Mouse (Mus musculus) ovary, postnatal 14 days (tissue): ENCODE measurements at regions not wholly inside any gene's neighbourhood (a gene's known extent, or its start where the extent isn't known, plus 50 kb on each side); places are given as distances from the start of the nearest gene placed in this dataset.

ENCODE experiments used
- DNase-seq: peaks from one replicate; pipeline ENCODE4 v3.0.0; 2022; ENCODE audit warnings: low spot score

DNA sequence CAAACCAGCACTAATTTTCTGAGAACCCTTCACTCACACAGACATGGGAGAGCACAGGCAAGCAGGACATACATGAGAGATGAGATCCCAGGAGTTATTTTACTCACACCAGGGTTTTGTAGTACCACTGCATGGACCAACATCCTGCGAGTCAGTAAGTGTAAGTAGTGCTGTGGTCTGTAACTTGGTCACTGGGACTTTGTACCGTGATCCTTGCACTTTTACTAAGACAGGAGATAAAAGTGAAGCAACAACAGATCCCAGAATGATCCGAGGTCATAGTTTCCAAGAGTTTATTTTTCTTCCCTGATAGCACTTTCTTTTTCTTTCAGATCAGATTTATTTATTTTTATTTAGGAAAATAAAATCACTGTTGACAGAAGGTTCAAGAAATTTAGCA is 54.1 kb upstream of the Mtap start:
- DNase-seq = no peak

DNA sequence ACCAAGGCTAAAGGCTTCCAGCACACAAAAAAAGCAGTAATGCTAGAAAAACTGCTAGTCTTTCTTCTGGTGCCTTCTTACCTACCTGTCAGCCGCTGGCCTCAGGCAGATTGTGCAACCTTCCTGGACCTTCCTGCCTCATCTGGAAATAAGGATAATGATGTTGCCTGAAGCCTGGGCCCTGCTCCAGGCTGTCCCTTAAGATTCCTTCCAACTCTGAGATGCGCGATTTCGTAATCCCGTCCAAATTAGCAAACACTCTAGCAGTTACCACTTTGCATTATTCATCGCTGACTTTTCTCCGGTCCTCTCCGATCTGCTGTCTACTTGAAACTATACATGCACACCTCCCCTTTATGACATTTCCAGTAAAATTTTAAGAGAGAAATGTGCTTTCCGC is 58.4 kb upstream of the Mtap start:
- no peak for DNase-seq

DNA sequence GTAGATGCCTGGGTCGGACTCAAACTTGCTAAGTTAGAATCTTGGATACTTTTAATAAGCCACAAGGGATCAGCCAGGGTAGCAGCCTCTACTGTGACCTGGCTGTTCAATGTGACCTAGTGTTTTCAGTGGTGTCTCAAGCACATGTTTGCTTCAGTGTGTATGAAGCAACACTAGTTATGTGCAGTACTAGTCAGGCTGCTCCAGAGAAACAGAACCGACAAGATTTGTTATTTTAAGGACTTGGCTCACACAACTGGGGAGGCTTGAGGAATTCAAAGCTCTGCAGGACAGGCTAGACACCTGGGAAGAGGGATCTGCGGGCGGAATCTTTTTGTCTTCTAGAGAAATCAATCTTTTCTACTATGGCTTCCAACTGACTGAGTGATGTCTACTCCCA is 62.2 kb upstream of the Mtap start:
- no peak for DNase-seq

DNA sequence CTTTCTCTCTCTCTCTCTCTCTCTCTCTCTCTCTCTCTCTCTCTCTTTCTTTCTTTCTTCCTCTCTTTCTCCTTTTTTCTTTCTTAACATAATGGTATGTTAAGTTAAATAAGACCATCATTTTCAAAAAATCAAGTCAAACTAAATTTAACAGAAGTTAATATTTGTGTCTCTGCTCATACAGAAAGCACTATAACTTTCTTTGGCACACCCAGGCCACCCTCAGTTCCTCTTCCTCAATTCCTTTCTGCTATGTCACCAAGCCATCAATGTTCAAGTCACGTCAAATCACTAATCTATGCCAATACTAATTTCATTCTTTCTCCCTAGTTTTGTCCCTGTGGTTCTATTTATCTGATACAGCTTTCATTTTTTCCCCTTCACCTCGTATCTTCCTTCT is 66.5 kb upstream of the Mtap start:
- no peak for DNase-seq

DNA sequence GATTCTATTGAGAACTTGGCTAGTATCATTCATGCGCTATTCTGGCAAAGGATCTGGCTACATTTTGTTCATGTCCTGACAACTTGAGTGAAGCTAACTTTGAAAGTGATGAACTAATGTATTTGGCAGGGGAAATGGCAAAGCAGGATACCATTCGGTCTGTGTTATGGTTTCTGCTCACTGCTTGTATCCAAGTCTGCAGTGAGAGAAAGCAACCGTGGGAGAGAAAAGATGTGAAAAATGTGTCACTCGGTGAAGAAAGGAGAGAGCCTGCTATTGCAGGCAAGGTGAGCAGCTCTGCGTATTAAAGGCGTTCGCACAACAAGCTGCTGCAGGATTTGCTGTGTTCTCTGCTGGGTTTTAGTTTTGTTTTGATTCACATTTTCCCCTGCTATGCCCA is 72.5 kb upstream of the Mtap start:
- DNase-seq = no peak

DNA sequence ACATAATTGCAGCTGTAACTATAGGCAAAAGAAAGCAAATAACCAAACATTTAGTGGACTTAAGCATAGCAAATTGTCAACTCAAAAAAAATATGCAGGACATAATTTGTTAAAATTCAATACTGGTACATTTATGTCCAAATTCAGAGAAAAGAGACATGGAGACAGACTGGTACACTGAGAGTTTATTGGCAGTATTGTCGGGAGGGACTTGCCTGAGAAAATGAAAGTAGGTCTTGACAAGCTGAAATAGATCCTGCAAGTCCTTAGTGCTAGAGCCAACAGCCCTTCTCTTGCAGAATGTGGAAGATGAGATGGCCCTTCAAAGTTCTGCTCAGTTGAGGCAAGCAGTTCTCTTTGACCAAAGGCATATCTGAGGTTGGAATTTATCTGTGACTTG is 74.5 kb upstream of the Mtap start:
- no peak for DNase-seq

DNA sequence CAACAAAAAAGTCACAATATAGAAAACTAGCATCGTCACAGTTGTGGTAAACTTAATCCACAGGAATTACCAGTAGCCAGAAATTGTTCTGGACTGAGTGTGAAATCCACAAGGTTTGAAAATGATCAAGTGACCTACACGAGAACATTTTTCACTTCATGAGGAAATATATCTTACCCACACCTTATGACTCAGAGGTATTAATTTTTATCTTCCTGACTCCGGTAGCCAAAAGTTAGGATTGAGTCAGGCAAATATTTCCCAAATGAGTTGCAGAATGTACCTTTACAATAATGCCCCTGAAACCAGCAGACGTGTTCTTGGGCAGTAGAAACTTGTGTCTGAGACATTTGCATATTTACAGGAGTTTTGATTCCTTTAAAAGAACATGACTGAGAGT is 75.3 kb upstream of the Mtap start:
- DNase-seq = no peak

DNA sequence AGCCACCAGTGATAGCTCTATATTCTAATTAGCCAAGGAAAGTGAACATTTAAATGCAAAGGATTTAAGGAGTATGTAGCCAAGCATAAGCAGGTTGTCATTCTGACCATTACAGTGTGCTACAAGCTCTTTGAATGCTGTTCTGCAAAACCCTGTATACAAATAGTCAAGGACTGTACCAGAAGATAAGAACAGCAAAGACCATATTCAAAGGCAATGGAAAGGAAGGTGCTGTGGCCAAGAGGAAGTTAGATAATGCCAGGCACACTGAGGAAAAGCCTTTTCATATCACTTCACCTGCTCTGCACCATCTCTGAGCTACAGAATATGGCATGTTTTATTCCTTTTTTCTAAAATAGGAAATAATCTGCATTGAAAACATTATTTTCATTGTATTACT is 79.3 kb upstream of the Mtap start:
- no peak for DNase-seq

DNA sequence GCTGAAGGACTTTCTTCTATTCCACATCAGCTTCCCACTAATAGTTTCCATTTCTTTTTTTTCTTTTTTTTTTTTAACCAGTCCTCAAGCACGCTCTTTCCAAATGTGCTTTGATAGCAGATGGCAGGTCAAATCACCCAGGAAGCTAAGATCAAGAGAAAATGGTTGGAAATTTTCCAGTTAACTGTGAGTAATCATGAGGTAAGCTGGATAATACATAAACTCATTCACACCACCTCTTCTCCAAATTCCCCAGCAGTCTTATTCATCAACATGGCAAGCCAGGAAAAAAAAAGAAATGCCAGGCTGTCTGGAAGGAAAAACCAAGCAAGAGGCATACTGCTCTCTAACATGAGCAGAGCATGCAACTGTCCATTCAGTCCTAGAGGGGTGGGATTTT is 79.8 kb upstream of the Mtap start:
- DNase-seq = no peak

DNA sequence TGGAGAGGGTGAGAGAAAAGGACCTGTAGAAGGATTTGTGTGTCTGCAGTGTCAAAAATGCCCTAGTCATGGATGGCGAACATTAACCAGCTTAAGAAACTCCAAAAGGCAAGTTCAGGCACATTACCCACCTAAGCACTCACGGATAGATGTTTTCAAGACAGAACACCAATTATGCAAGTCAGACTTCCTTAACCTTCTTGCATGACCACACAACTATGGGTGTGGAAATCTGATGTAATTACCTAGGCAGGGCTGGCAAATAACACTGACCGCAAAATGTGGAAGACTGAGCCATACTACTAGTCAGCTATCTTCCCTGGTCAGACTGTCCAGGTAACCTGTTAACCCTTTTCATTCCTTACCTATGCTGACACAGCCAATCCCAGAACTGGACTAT is 81.0 kb upstream of the Mtap start:
- no peak for DNase-seq

DNA sequence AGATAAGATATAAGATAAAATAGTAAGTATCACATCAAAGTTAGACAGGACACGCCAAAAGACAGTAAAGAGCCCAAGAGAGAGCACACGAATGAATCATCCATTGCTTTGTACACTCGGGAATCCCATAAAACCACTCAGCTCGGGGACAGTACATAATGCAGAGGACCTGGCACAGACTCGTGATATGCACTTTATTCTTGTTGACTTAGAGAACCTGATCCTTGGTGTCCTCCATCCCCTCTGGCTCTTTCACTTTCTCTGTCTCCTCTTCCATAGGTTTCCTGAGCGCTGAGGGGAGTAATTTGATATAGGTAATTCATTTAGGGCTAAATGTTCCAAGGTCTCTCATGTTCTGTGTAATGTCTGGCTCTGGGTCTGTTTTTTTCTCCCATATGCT is 83.3 kb upstream of the Mtap start:
- DNase-seq = no peak

DNA sequence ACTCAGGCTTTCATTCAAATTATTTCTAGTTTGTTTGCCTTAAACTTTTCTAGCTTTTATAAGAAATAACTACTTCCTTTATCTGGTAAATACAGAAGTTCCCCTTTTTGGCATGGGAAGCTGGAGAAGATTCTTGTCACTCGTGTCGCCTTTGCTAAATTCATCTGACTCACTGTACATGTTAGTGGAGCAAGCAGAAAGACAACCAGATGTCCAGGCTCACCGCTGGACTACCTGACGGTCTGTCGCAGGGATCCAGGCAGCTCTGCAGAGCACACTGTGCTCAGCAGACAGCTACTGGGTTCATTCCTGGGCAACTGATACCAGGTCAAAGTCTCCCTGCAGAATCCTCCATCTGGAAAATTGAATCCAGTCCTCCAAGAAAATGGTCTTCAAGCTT is 85.0 kb upstream of the Mtap start:
- no peak for DNase-seq

DNA sequence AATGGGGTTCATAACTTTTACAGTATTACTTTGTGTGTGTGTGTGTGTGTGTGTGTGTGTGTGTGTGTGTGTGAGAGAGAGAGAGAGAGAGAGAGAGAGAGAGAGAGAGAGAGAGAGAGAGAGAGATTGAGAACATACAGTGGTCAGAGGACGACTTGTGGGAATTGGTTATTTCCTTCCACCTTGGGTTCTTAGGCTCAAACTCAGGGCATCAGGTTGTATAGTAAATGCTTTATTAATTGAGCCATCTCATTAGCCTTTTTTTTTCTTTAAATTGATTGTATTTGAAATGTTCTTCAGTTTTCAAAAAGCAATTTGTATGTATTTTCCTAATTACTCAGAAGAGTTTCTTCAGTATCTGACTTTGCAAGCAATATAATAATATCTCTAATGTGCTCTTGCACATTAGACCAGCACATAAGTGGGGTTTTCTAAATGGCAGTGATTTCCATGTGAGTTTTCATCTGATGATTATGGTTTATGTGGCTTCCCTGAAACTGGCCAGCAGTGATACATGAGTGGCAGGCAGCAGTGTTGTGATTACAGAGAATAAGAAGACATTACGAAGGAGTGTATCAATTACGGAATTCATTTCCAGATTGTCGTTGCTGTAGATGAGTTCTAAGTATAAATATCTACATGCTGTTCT is 86.2 kb upstream of the Mtap start:
- DNase-seq = no peak

DNA sequence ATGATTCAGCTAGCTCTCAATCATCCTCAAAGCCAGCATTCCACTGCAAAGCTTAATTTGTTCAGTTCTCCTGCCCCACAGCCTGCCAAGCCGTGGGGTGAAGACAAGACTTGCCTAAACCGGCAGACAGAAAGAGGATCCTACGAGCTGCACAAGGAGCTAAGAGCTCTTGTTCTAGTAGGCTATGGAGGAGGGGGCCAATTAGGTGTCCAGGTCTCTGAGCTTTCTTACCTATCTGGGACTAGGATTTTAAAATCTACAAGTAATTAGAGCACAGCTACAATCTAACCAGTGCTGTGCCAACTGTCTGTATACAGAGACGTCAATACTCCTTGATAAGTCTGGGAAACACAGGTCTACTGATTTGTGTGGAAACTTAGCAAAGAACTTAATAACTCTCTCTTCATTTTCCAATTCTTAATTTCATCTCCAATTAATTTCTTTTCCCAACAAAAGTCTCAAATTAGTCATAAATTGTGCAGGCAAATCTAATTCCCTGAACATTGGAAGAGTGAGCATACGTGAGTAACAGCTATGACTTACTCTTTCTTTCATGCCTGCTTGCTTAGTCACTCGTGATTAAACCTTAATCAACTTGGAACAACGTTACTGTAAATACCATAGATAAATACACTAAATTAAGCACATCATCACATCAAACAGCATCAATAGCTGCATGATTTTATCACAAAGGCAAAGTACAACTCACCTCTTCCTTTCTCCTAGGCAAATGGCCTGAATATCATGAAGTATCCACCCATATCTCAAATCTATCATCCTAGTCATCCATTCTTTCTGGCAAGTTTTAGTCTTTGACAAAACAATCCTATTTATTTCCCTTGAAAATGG is 87.1 kb upstream of the Mtap start:
- no peak for DNase-seq

DNA sequence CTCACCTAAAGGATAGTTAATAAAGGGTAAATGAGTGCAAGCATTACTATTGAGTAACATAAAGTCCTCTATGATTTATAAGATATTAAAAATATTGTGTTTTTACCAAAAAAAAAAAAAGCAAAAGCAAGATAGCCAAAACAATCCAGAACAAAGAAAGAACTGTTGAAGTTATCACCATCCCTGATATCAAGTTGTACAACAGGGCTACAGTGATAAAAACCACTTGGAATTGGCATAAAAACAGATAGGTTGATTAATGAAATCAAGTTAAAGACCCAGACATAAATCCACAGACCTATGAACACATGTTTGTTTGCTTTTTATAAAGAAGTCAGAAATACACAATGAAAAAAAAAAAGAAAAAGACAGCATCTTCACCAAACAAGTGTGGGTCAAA is 92.4 kb upstream of the Mtap start:
- no peak for DNase-seq

DNA sequence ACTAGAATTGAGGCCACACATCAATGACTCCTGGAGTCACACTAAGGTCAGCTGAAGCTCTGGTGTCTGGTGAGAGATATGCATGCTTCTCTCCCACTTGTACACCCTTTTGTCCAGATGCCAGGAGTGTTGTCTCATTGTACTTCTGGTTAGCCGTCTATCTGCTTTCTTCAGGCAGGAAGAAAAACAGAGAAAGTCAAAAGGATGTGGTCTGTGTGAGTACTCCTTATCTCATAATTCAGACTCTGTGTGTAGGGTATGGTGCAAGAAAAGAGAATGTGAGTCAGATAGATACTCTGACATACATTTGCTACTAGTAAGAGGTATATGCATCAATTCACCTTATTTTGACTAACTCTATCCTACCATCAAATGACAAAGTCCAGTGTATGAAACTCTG is 92.9 kb upstream of the Mtap start:
- no peak for DNase-seq

DNA sequence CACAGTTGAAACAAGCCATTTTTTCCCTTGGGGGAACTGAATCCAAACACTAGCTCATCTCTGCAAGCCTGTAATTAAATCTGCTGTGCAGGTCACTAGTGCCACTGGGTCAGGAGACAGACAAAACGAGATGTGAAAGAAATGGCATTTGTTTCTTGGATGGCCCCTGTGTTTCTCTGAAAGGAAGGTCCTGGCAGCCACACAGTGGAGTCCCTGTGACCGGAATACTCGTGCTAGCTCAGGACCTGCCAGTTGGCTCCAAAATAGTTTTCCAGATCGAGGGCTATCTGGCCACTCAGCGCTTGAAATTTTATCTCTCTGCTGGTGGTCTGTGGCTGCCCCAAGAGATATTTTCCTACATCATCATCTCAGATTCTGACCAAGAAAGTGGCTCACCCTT is 96.1 kb upstream of the Mtap start:
- no peak for DNase-seq

DNA sequence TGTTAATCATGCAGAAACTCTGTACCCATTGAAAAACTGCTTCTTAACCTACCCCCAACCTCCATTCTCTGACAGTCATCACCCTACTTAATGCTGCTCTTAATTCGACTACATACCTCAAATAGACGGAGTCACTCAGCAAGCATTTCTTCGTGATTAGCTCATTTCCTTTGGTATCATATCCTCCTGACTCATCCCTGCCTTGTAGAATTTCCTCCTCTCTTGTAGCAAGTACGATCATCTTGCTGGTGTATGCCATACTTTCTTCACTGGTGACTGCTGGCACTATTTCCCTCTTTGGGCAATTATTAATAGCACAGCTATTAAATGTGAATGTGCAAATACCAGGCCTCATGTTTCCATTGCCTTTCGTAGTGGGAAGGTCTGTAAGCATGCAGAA is 98.0 kb upstream of the Mtap start:
- DNase-seq = no peak

DNA sequence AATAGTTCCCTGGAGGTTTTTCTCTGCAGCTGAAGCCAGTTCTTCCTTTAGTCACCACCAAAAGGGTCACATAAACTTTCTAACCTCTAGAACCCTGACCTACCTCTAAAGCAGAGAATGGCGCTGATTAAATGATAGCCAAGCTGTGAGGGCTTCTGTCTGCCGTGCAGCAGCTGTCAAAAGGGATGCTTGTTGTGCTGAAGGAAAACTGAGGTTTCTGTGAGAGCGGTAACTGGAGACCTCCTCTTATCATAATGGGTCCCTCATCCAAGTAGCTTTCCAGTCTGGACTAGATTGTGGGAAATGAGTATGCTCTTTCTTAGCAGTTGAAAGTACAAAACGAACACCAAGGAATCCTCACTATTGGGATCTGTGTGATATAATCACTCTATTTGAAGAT is 98.8 kb upstream of the Mtap start:
- no peak for DNase-seq

DNA sequence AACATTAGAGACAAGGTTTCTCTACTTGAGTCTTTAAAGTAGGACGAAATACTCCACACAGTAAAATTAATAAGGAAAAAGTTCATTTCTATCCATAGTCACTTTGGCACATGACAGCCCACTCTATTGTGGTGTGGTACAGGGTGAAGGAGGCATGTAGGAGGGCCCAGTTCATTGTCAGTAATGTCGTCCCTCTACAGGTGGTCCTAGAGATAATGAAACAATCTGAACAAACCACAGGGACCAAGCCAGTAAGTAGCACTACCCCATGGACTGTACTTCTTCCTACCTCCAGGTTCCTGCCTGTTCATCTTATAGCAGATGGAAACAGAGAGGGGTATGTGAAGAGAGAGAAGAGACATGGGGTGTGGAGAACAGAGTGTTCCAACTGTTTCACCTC is 102.1 kb upstream of the Mtap start:
- no peak for DNase-seq

DNA sequence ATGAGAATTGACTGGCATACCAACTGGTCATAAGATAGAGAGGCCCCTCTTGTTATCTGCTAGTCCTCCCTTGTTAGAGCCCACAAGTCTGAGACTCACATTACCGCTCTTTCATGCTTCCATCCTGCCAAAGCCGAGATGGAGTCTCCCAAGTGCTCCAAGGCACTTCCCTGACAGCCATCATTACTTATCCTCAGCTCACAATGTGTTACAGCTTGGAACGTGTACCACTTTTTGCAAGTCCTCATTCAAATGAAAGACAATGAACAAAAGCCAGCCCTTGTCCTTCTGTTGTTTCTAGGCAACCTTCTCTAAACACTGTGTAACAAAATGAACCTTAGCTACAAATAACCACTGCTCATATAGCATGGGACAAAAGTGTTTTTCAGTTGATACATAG is 102.6 kb upstream of the Mtap start:
- DNase-seq = no peak

DNA sequence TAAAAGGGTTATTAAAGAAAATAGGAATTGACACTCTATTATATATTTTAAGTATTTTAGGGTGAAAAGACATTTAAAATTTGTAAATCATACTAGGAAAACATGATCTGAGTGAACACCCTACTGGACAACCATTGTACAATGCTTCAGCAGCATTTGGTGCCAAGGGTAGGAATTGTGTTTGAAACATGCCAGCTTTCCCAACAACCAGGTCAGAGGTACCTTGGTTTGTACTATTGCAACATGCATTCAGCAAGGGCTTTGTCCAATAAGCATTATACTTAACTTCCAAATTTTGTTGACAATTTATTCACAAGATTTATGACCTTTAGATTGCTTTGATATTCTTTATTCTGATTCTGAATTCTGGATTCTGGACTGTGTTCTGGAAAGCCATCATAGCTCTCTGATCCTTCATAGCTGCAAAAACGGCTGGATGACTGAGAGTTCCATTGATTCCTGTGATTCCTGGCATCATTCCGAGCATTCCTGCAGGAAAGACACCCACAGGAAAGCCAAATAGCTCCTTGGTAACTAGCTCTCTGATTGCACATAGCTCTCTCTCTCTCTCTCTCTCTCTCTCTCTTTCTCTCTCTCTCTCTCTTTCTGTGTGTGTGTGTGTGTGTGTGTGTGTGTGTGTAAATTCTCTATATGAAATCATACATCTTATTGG is 124.1 kb upstream of the Mtap start:
- DNase-seq = no peak

DNA sequence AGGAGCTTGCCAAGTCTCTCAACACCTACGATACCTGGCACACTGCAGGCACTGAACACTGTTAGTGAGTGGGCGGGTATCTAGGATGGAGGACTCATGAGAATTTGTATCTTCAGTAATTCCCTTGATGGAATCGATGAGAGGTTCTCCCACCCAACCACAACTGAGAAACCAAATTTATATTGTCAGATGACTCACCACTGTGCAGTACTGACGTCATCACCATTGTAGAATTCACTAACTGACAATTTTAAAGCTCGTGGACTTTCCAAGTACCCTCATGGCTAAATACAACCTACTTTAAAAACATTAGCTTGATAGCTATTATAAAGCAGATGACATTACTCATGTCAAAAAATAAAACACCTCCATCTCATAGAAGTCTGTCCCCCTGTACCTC is 128.4 kb upstream of the Mtap start:
- DNase-seq = no peak

DNA sequence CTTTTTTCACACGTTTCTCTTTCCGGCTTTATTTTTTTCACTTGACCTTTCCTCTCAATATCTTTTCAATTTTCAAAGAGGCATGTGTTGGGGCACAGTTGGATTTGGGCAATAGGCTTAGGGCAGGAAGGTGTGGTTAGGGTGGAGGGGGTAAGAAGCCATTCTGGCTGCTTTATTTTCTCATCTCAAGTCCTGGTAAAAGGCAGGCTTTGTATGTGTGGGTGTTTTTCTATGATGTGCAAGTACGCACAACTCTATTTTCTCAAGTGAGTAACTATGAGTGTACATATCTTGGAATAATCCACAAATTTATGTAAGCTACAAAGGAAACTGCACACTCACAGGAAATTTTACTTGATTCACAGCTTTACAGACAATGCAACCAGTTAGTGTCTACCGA is 121.5 kb upstream of the Ifne start:
- no peak for DNase-seq
